Mouse (Mus musculus) neural tube, embryonic 11.5 days (tissue): ENCODE measurements around the gene Tmem132c. TPM values are rescaled to one million over a fixed set of nuclear protein-coding genes. Genes with fewer than 3 reads are reported as not detected.

Experiments used
- ATAC-seq: fragments of 200-750 bp; cut with Nextera tagmentation; 2 replicates; pipeline ENCODE4 v1.8.0; 2017; ENCODE audit warnings: moderate number of reproducible peaks, mild to moderate bottlenecking, moderate TSS enrichment, moderate library complexity; ENCODE audit not compliant: insufficient read depth, low FRiP score, low TSS enrichment
- DNase-seq: peaks from one replicate; pipeline ENCODE4 v3.0.0-alpha.2; 2015; ENCODE audit warnings: low spot score
- H3K27ac ChIP-seq: fragments of 300-500 bp; sonication (generic); 2 replicates; pipeline ENCODE4 v1.5.1; 2014; ENCODE audit warnings: low read depth, mild to moderate bottlenecking, low read length
- H3K27me3 ChIP-seq: fragments of 300-500 bp; sonication (generic); 2 replicates; pipeline ENCODE4 v1.6.1; 2014; ENCODE audit warnings: mild to moderate bottlenecking, low read length, mixed read lengths; ENCODE audit not compliant: control insufficient read depth, insufficient read depth
- H3K36me3 ChIP-seq: fragments of 300-500 bp; sonication (generic); 2 replicates; pipeline ENCODE4 v1.6.1; 2014; ENCODE audit warnings: mild to moderate bottlenecking, low read length, moderate library complexity, mixed read lengths; ENCODE audit not compliant: control insufficient read depth, insufficient read depth
- H3K4me1 ChIP-seq: fragments of 300-500 bp; sonication (generic); 2 replicates; pipeline ENCODE4 v1.6.1; 2014; ENCODE audit warnings: low read length, mixed read lengths; ENCODE audit not compliant: control insufficient read depth, insufficient read depth
- H3K4me2 ChIP-seq: fragments of 300-500 bp; sonication (generic); 2 replicates; pipeline ENCODE4 v1.6.1; 2014; ENCODE audit warnings: low read depth, mild to moderate bottlenecking, moderate library complexity
- H3K4me3 ChIP-seq: fragments of 300-500 bp; sonication (generic); 2 replicates; pipeline ENCODE4 v1.5.1; 2014; ENCODE audit warnings: low read depth, low read length
- H3K9ac ChIP-seq: fragments of 300-500 bp; sonication (generic); 2 replicates; pipeline ENCODE4 v1.6.1; 2014; ENCODE audit warnings: mild to moderate bottlenecking, low read length
- H3K9me3 ChIP-seq: fragments of 300-500 bp; sonication (generic); 2 replicates; pipeline ENCODE4 v1.6.1; 2016; ENCODE audit warnings: low read length; ENCODE audit not compliant: control insufficient read depth
- WGBS: fragments of 180-500 bp; shearing (Covaris S2); extraction: QIAGEN DNeasy Blood & Tissue Kit; methylation state at CpG from one replicate; pipeline ENCODE4 v1.1.7; 2014; 5-methylcytosine and 5-hydroxymethylcytosine counted together
- polyA plus RNA-seq: library from polyadenylated mRNA; unstranded; fragments of >200 nt; fragmentation: Nextera tagmentation; extraction: Ambion mirVana; gene quantifications from 2 replicates; pipeline ENCODE4 v1.2.1, GENCODE M21; 2014

Gene Tmem132c
- polyA plus RNA-seq, 1 experiment from 2014 or later, result 24.6 TPM

DNA sequence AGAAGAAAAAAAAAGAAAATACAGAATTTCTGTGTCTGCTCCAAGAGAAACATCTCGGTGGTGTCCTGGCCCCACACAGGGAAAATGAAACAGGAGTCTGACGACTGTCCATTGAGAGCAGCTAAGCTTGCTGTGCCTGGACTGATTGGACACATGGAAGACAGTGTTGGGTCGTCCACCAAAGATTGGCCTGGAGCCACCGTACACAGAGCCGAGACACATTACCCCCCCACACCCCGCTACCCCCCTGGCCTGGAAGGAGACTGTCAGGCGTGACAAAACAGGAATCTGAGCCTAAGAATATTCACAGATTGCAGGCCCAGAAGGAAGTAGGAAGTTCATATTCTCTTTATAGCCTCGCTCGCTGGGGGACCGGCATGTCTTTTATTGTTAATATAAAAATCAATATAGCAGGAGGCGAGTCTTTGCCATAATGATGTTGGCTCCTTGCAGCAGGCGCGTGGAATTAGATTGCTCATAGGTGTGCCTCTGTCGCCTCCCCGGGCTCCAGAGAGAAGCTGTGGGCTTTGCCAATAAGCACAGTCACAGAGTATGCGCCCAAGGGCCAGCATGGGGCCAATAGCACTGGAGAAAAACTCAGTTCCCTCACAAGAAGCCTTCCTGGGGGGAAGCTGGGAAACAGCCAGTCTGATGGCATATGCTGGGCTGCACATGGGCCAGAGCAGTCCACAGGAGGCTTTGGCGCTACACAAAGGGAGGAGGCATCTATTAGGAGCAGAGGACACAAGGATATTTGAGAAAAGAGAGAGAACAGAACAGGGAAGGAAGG, 49.0 kb downstream of the Tmem132c start:
- Histone ChIP-seq H3K4me1 (peaks cover 10% of the 10 kb centered on the region; the same call in 1 of the 2 replicates), H3K9me3 (no peaks in the 10 kb centered on the region), H3K4me3 (no peak overlapping the region), H3K27me3 (no peaks in the 10 kb centered on the region), H3K4me2 (no peak overlapping the region), H3K36me3 (no peaks in the 10 kb centered on the region), H3K27ac (0 out of 2 replicates have a peak overlapping the region, but pooled peaks have one; percentile 11), H3K9ac (no peak overlapping the region)
- 57% methylated on average over 17 of the region's 17 CpGs for WGBS
- peak; percentile 33 for DNase-seq
- no peak for ATAC-seq

DNA sequence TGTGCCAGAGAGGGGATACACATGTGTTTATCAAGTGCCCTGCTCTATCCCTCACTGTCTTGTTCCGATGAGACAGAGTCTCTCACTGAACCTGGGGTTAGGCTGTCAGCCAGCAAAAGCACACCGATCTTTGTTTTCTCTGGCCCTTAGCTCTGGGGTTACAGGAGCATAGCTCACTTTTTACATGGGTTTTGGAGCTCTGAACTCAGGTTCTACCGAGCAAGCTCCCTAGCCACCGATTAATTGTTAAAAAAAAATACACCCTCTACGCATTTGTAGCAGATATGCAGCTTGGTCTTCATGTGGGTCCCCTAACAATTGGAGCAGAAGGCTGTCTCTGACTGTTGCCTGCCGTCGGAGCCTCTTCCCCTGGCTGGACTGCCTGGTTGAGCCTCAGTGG, 50.0 kb downstream of the Tmem132c start:
- H3K36me3 ChIP-seq, result no peaks in the 10 kb centered on the region
- H3K27ac ChIP-seq, result 0 out of 2 replicates have a peak overlapping the region, but pooled peaks have one; percentile 4
- WGBS, result 86% methylated on average over 7 of the region's 7 CpGs
- no peak overlapping the region for H3K9ac ChIP-seq
- no peaks in the 10 kb centered on the region for H3K27me3 ChIP-seq
- no peak overlapping the region for H3K4me2 ChIP-seq
- no peak overlapping the region for H3K4me3 ChIP-seq
- DNase-seq, result no peak
- no peaks in the 10 kb centered on the region for H3K9me3 ChIP-seq
- H3K4me1 ChIP-seq, result peaks cover 13% of the 10 kb centered on the region; the same call in 1 of the 2 replicates
- ATAC-seq, result no peak

DNA sequence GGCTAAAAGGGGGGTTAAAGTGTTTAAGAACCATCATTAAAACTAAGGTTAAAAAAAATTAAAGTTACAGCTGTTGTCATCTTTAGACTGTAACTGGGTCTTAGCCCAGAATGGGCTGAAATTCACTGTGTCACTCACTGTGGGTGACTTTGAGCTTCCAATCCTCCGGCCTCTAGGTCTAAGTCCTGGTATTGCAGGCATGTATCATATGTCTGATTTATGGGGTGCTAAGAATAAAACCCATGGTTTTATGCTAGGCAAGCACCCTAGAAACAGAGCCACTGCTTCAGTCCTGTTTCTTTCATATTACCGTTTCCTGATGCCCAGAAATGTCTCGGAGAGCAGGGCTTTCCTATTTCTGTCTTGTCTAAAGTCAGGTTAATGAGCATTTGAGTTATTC, 52.1 kb downstream of the Tmem132c start:
- Histone ChIP-seq H3K36me3 (no peaks in the 10 kb centered on the region), H3K27me3 (no peaks in the 10 kb centered on the region), H3K4me1 (peaks cover 30% of the 10 kb centered on the region), H3K27ac (no peak overlapping the region), H3K4me2 (no peak overlapping the region), H3K4me3 (no peak overlapping the region), H3K9me3 (no peaks in the 10 kb centered on the region), H3K9ac (no peak overlapping the region)
- ATAC-seq, result no peak
- DNase-seq, result no peak
- WGBS, result 78% methylated on average over 3 of the region's 3 CpGs

DNA sequence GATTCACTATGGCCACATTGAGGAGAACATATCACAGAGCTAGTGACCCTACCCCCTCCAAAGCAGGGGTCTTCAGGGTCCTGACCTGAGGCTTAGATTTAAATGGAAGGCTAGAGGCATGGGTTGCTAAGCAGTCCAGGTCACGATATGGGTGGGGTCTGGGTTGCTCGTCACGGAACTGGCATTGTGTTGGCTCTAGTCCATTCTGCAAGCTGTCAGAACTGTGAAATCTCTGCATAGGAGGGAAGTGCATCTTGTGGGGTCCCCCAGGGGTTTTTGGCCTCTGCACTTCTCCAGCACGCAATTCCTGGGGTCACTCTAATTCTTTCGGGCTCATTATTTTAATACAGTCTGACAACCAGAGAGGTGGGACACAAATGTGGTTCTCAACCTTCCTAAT, 55.9 kb downstream of the Tmem132c start:
- Histone ChIP-seq H3K4me3 (no peak overlapping the region), H3K27ac (no peak overlapping the region), H3K27me3 (no peaks in the 10 kb centered on the region), H3K4me1 (peaks cover 29% of the 10 kb centered on the region), H3K9me3 (no peaks in the 10 kb centered on the region), H3K9ac (no peak overlapping the region), H3K36me3 (no peaks in the 10 kb centered on the region), H3K4me2 (no peak overlapping the region)
- no peak for ATAC-seq
- DNase-seq, result no peak
- 22% methylated on average over 5 of the region's 5 CpGs for WGBS

DNA sequence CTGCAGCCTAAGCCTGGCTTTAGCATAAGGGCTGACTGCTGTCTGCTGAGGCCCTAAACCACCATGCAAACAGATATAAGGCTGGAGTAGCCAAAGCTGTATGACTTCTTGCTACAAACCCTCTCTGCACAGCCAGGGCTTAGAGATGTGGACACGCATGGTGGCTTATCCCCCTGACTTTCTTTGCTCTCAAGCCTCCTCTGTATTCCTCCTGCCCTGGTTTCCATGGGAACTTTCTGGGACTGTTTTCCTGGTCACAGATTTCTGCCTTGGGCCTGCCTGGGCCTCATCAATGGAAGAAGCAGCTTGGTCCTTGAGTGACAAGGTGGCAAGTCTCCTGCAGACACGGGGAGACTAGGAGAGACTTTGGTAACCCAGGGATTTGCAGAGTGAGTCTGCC, 56.5 kb downstream of the Tmem132c start:
- Histone ChIP-seq H3K36me3 (no peaks in the 10 kb centered on the region), H3K9ac (no peak overlapping the region), H3K4me2 (no peak overlapping the region), H3K4me3 (no peak overlapping the region), H3K27me3 (no peaks in the 10 kb centered on the region), H3K4me1 (peaks cover 29% of the 10 kb centered on the region), H3K27ac (0 out of 2 replicates have a peak overlapping the region, but pooled peaks have one; percentile 4), H3K9me3 (no peaks in the 10 kb centered on the region)
- DNase-seq (peak; percentile 18), ATAC-seq (no peak; the same call in 1 of the 2 replicates)
- 25% methylated on average over 2 of the region's 2 CpGs for WGBS

DNA sequence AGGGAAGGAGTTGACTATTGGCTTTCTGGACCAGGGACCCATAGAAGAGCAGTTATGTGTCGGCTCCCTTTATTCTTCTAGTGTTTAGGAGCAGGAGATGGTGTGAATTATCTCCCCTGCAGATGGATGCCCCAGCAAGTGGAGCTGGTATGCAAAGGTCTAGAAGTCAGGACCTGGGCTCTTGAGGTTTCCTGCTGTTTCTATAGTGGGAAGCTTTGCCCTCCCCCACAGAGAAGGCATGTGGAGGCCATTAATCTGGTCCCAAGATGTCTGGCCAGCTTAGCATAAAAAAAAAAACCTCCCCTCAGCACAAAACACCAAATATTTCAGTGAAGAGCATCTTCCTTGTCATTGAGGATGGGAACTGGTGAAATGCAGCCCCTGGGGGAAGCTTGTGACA, 57.4 kb downstream of the Tmem132c start:
- no peaks in the 10 kb centered on the region for H3K9me3 ChIP-seq
- H3K4me3 ChIP-seq, result no peak overlapping the region
- DNase-seq, result no peak
- H3K4me2 ChIP-seq, result no peak overlapping the region
- H3K4me1 ChIP-seq, result peaks cover 29% of the 10 kb centered on the region
- no peaks in the 10 kb centered on the region for H3K36me3 ChIP-seq
- H3K27ac ChIP-seq, result no peak overlapping the region
- H3K27me3 ChIP-seq, result no peaks in the 10 kb centered on the region
- no peak for ATAC-seq
- WGBS, result 4% methylated on average over 1 of the region's 1 CpGs
- no peak overlapping the region for H3K9ac ChIP-seq

DNA sequence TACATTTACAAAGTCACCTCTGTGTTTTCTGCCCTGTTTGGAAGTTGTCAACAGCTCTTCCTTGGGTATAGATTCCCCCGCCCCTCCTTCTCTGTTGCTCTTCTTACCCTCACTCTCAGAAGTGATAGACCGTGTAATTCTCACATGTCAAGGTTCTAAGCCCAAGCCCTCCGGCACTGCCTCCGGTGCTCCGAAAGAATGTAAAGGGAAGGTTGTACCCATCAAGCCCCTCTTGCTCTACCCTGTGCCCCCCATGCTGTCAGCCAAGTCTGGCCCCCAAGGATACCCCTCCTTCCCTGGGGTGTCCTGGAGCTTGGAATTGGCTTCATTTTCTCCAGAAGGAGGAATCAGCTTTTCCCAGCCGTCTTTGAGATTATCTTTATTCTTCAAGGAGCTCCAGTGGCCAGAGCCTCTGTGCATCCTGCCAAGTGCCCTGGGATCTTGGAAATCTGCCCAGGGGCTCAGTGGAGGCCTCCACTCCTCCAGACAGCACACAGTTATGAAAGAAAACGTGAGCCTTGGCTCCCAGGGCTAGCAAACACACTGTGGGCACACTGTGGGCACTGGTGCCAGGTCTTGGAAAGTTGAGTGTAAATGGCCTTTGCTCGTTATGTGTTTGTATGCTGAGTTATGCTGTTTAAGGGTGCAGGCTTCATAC, 59.1 kb downstream of the Tmem132c start:
- WGBS, result 48% methylated on average over 8 of the region's 8 CpGs
- Histone ChIP-seq H3K4me1 (peaks cover 28% of the 10 kb centered on the region), H3K9ac (no peak overlapping the region), H3K27me3 (no peaks in the 10 kb centered on the region), H3K4me2 (no peak overlapping the region), H3K36me3 (no peaks in the 10 kb centered on the region), H3K27ac (no peak overlapping the region), H3K9me3 (no peaks in the 10 kb centered on the region), H3K4me3 (no peak overlapping the region)
- no peak for DNase-seq
- ATAC-seq, result no peak

DNA sequence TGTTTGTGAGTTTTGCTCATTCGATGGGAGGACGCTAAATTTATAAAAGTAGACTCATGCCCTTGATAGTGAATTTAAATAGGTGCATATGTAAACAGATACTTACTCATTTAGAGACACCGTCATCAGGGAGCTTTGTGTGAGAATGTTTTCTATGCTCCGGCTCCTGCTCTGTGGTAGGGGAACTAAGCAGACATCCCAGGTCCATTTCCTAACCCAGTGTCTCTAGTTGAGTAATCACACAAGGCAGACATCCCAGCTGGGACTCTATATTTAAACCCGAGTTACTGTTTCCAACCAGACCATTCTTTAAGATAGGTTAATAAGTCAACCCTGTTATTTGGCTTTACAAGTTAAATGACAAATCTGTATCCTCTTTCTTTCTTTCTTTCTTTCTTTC, 63.7 kb downstream of the Tmem132c start:
- Histone ChIP-seq H3K36me3 (no peaks in the 10 kb centered on the region), H3K4me2 (no peak overlapping the region), H3K27me3 (no peaks in the 10 kb centered on the region), H3K4me1 (peaks cover 3% of the 10 kb centered on the region; the same call in 1 of the 2 replicates), H3K9ac (no peak overlapping the region), H3K27ac (no peak overlapping the region), H3K4me3 (no peak overlapping the region), H3K9me3 (no peaks in the 10 kb centered on the region)
- ATAC-seq (no peak), DNase-seq (no peak)
- WGBS, result 48% methylated on average over 5 of the region's 5 CpGs

DNA sequence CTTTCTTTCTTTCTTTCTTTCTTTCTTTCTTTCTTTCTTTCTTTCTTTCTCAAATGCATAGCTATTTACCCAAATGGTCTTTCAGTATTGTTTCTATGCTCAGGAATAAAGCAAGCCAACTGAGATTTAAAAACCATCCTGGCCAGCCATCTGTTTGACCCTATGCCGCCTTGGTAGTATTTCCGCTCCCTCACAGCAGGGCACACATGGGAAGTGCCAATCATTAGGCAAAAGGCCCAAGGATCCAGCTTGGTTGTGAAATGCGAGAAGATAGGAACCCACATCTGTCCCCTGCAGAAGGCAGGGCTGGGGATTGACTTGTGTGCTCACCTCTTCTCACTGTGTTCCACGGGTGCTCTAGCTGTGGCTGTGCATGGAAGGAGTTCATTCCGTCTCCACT, 64.1 kb downstream of the Tmem132c start:
- Histone ChIP-seq H3K4me3 (no peak overlapping the region), H3K4me2 (no peak overlapping the region), H3K9ac (no peak overlapping the region), H3K27me3 (no peaks in the 10 kb centered on the region), H3K4me1 (peaks cover 6% of the 10 kb centered on the region; the same call in 1 of the 2 replicates), H3K27ac (no peak overlapping the region), H3K36me3 (no peaks in the 10 kb centered on the region), H3K9me3 (no peaks in the 10 kb centered on the region)
- no peak for ATAC-seq
- DNase-seq, result peak; percentile 35
- 22% methylated on average over 5 of the region's 5 CpGs for WGBS
